8 mouse cellular contexts compared by ENCODE assay signal in the genomic region with DNA sequence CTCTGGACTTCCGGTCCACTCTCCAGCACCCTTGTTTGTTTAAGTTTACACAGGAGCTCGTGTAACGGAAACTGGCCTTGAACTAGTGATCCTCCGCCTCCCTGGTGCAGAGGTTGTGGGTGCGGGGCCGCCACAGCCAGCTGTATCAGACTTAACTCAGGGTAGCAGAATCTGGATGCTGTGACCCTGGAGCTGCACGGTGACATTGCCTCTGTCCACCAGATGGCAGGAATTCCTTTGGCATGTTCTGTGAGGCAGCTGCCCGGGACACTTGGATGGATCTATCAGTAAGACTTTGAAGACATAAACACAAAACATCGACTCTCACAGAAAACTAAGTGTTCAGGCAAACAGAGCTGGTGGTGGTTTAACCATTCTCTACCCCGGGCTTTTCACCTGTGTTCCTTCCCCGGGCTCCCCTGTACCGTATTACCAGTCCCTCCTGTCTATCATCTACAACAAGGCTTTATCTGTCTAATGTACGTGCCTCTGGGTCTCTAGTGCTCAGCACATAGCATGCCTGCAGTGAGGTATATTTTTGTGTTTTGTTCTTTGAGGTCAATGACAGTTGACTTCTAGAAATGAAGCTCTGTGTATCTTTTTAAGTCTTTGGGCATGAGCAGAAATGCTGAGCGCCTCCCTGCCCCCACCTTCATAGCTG. TPM values are rescaled to one million over a fixed set of nuclear protein-coding genes. Genes with fewer than 3 reads are reported as not detected.
DNase-seq lines count a peak whose midpoint lies in the region; ATAC-seq and TF ChIP-seq lines count a peak whose summit lies in the region.

No protein-coding gene starts in this region.

- no peaks in the 10 kb centered on the region; the same call in 1 of the 2 replicates for H3K27me3 ChIP-seq in cerebellum, adult 2 months (ENCODE audit: control insufficient read depth, insufficient read depth, low read length)

- TF ChIP-seq CTCF in cerebellum, adult 2 months (IDR thresholded peaks at IDR 0.05; ENCODE audit: borderline replicate concordance, insufficient read depth, low read depth, low read length): peak; percentile 84

- peak; percentile 61 for DNase-seq in ovary, adult 18-20 months (ENCODE audit: low spot score)
- no peak for DNase-seq in ovary, postnatal 10 days (ENCODE audit: low spot score)
- peak; percentile 40 to 49 for DNase-seq in cerebellum, adult 2 months
- peak; percentile 54 for DNase-seq in gastrocnemius, postnatal 10 days
- DNase-seq in induced T-regulatory cell, adult 2 months (ENCODE audit: low read depth): peak; percentile 47
- peak; percentile 40 to 49 for DNase-seq in left cerebral cortex, postnatal 14 days (ENCODE audit: low spot score in 2 of 2)
- DNase-seq in right cerebral cortex, postnatal 4 days: peak; percentile 31

- no peaks in the 10 kb centered on the region for H3K4me1 ChIP-seq in cerebellum, adult 2 months (ENCODE audit: control insufficient read depth, insufficient read depth, low read length)

- H3K27ac ChIP-seq in cerebellum, adult 2 months (ENCODE audit: insufficient read depth, low read length): no peak overlapping the region

- intact Hi-C loops in left cerebral cortex, postnatal 14 days (cut with DNase I): loop anchor here (5.0 kb wide), 1 partner anchor 297 kb away; the partner anchor contains the start of gene Tgfbr3

- ATAC-seq in megakaryocyte progenitor cell, adult 5-6 weeks (replicated peaks; ENCODE audit: poor library complexity): peak; percentile 78

- no peak for TF ChIP-seq POLR2A in cerebellum, adult 2 months (IDR thresholded peaks at IDR 0.05; ENCODE audit: borderline replicate concordance, insufficient read depth, low read length)

- H3K4me3 ChIP-seq in cerebellum, adult 2 months (replicated peaks; ENCODE audit: insufficient read depth, low read depth, low read length): no peak overlapping the region

- 43% methylated on average over 14 of the region's 14 CpGs for WGBS in cerebellum, adult 2 months

RNA-seq across cellular contexts. Expression of gene Cdc7, which starts 26.6 kb away (rescaled TPM):
- polyA plus RNA-seq in cerebellum, adult 2 months (2012; rRNA removed): 31.2 and 35.2 TPM in 2 replicates
- total RNA-seq in gastrocnemius, postnatal 10 days (2021): 1 to 10 TPM; 3.3 to 3.5 TPM
- 10 to 100 TPM; 13.2 to 14.8 TPM for total RNA-seq in left cerebral cortex, postnatal 14 days (2021)
- total RNA-seq in megakaryocyte progenitor cell, adult 5-6 weeks (2015): 31.6 and 38.2 TPM in 2 replicates
- 30.9 and 42.9 TPM in 2 replicates for total RNA-seq in megakaryocyte progenitor cell, adult 5-6 weeks (2017)
